Mouse (Mus musculus): ENCODE data around the gene Tbcd. TPM values are rescaled to one million over a fixed set of nuclear protein-coding genes. Genes with fewer than 3 reads are reported as not detected.

Gene Tbcd
- polyA plus RNA-seq, 1 experiment: 51.3 TPM

GRCm38 (mm10) chr11:121631410-121631809, 179.7 kb downstream of the Tbcd start:
- no peaks in the 10 kb centered on the region for H3K4me1 ChIP-seq (ENCODE audit: control insufficient read depth, insufficient read depth, low read length)
- 93% methylated on average over 7 of the region's 7 CpGs for WGBS
- TF ChIP-seq CTCF (IDR thresholded peaks at IDR 0.05; ENCODE audit: insufficient read depth, low read length) (no peak), POLR2A (IDR thresholded peaks at IDR 0.05; ENCODE audit: borderline replicate concordance, extremely low read depth, low read depth, low read length) (no peak)
- no peak for DNase-seq
- H3K4me3 ChIP-seq (replicated peaks; ENCODE audit: extremely low read depth, low read depth, low read length): no peak overlapping the region

- WGBS: 90% methylated on average over 10 of the region's 10 CpGs
- Histone ChIP-seq H3K4me1 (ENCODE audit: control insufficient read depth, insufficient read depth, low read length) (no peaks in the 10 kb centered on the region; the same call in 1 of the 2 replicates), H3K4me3 (replicated peaks; ENCODE audit: extremely low read depth, low read depth, low read length) (no peak overlapping the region)
- TF ChIP-seq POLR2A (IDR thresholded peaks at IDR 0.05; ENCODE audit: borderline replicate concordance, extremely low read depth, low read depth, low read length): no peak
- no peak for TF ChIP-seq CTCF (IDR thresholded peaks at IDR 0.05; ENCODE audit: insufficient read depth, low read length)
- DNase-seq: no peak
These were observed 184.9 kb downstream of the Tbcd start for GRCm38 (mm10) chr11:121636646-121637045.

- TF ChIP-seq POLR2A (IDR thresholded peaks at IDR 0.05; ENCODE audit: borderline replicate concordance, extremely low read depth, low read depth, low read length) (no peak), CTCF (IDR thresholded peaks at IDR 0.05; ENCODE audit: insufficient read depth, low read length) (no peak)
- DNase-seq: no peak
- no peak overlapping the region for H3K4me3 ChIP-seq (replicated peaks; ENCODE audit: extremely low read depth, low read depth, low read length)
- no peaks in the 10 kb centered on the region; the same call in 1 of the 2 replicates for H3K4me1 ChIP-seq (ENCODE audit: control insufficient read depth, insufficient read depth, low read length)
- WGBS: 95% methylated on average over 2 of the region's 2 CpGs
These were observed 189.9 kb downstream of the Tbcd start for GRCm38 (mm10) chr11:121641501-121642145.

GRCm38 (mm10) chr11:121645394-121645793, 193.6 kb downstream of the Tbcd start:
- H3K4me3 ChIP-seq (replicated peaks; ENCODE audit: extremely low read depth, low read depth, low read length): no peak overlapping the region
- no peaks in the 10 kb centered on the region; the same call in 1 of the 2 replicates for H3K4me1 ChIP-seq (ENCODE audit: control insufficient read depth, insufficient read depth, low read length)
- 85% methylated on average over 6 of the region's 6 CpGs for WGBS
- no peak for DNase-seq
- TF ChIP-seq CTCF (IDR thresholded peaks at IDR 0.05; ENCODE audit: insufficient read depth, low read length) (no peak), POLR2A (IDR thresholded peaks at IDR 0.05; ENCODE audit: borderline replicate concordance, extremely low read depth, low read depth, low read length) (no peak)

GRCm38 (mm10) chr11:121647321-121647720, 195.6 kb downstream of the Tbcd start:
- no peak for TF ChIP-seq POLR2A (IDR thresholded peaks at IDR 0.05; ENCODE audit: borderline replicate concordance, extremely low read depth, low read depth, low read length)
- TF ChIP-seq CTCF (IDR thresholded peaks at IDR 0.05; ENCODE audit: insufficient read depth, low read length): no peak
- Histone ChIP-seq H3K4me1 (ENCODE audit: control insufficient read depth, insufficient read depth, low read length) (no peaks in the 10 kb centered on the region), H3K4me3 (replicated peaks; ENCODE audit: extremely low read depth, low read depth, low read length) (no peak overlapping the region)
- DNase-seq: no peak
- 82% methylated on average over 9 of the region's 9 CpGs for WGBS

GRCm38 (mm10) chr11:121648166-121648565, 196.4 kb downstream of the Tbcd start:
- Histone ChIP-seq H3K4me1 (ENCODE audit: control insufficient read depth, insufficient read depth, low read length) (no peaks in the 10 kb centered on the region), H3K4me3 (replicated peaks; ENCODE audit: extremely low read depth, low read depth, low read length) (no peak overlapping the region)
- DNase-seq: no peak
- 88% methylated on average over 5 of the region's 5 CpGs for WGBS
- TF ChIP-seq CTCF (IDR thresholded peaks at IDR 0.05; ENCODE audit: insufficient read depth, low read length): no peak
- no peak for TF ChIP-seq POLR2A (IDR thresholded peaks at IDR 0.05; ENCODE audit: borderline replicate concordance, extremely low read depth, low read depth, low read length)

GRCm38 (mm10) chr11:121649900-121650299, 198.2 kb downstream of the Tbcd start:
- H3K4me1 ChIP-seq (ENCODE audit: control insufficient read depth, insufficient read depth, low read length): no peaks in the 10 kb centered on the region
- DNase-seq: no peak
- WGBS: 55% methylated on average over 10 of the region's 10 CpGs
- H3K4me3 ChIP-seq (replicated peaks; ENCODE audit: extremely low read depth, low read depth, low read length): no peak overlapping the region
- TF ChIP-seq CTCF (IDR thresholded peaks at IDR 0.05; ENCODE audit: insufficient read depth, low read length) (no peak), POLR2A (IDR thresholded peaks at IDR 0.05; ENCODE audit: borderline replicate concordance, extremely low read depth, low read depth, low read length) (no peak)

GRCm38 (mm10) chr11:121650668-121651067, 198.9 kb downstream of the Tbcd start:
- Histone ChIP-seq H3K4me1 (ENCODE audit: control insufficient read depth, insufficient read depth, low read length) (peaks cover 4% of the 10 kb centered on the region; the same call in 1 of the 2 replicates), H3K4me3 (replicated peaks; ENCODE audit: extremely low read depth, low read depth, low read length) (no peak overlapping the region)
- no peak for TF ChIP-seq CTCF (IDR thresholded peaks at IDR 0.05; ENCODE audit: insufficient read depth, low read length)
- no peak for TF ChIP-seq POLR2A (IDR thresholded peaks at IDR 0.05; ENCODE audit: borderline replicate concordance, extremely low read depth, low read depth, low read length)
- whole genome bisulfite sequencing: 90% methylated on average over 11 of the region's 11 CpGs
- DNase-seq: no peak

- no peak for TF ChIP-seq POLR2A (IDR thresholded peaks at IDR 0.05; ENCODE audit: borderline replicate concordance, extremely low read depth, low read depth, low read length)
- TF ChIP-seq CTCF (IDR thresholded peaks at IDR 0.05; ENCODE audit: insufficient read depth, low read length): no peak
- 95% methylated on average over 9 of the region's 9 CpGs for WGBS
- H3K4me3 ChIP-seq (replicated peaks; ENCODE audit: extremely low read depth, low read depth, low read length): no peak overlapping the region
- H3K4me1 ChIP-seq (ENCODE audit: control insufficient read depth, insufficient read depth, low read length): peaks cover 4% of the 10 kb centered on the region; the same call in 1 of the 2 replicates
- no peak for DNase-seq
These were observed 199.8 kb downstream of the Tbcd start for GRCm38 (mm10) chr11:121651556-121651955.

- 78% methylated on average over 5 of the region's 5 CpGs for WGBS
- TF ChIP-seq CTCF (IDR thresholded peaks at IDR 0.05; ENCODE audit: insufficient read depth, low read length): no peak
- no peak for TF ChIP-seq POLR2A (IDR thresholded peaks at IDR 0.05; ENCODE audit: borderline replicate concordance, extremely low read depth, low read depth, low read length)
- DNase-seq: no peak
These were observed 200.2 kb downstream of the Tbcd start for GRCm38 (mm10) chr11:121651983-121652382.

More at GRCm38 (mm10) chr11:121651983-121652382, 200.2 kb downstream of the Tbcd start:
- Histone ChIP-seq H3K4me1 (ENCODE audit: control insufficient read depth, insufficient read depth, low read length) (peaks cover 4% of the 10 kb centered on the region; the same call in 1 of the 2 replicates), H3K4me3 (replicated peaks; ENCODE audit: extremely low read depth, low read depth, low read length) (no peak overlapping the region)

Data from lung, adult 2 months (tissue).